Mouse (Mus musculus) myocyte (in vitro differentiated cells): Measurements from ENCODE around the gene Lgals2. TPM values are rescaled to one million over a fixed set of nuclear protein-coding genes. Genes with fewer than 3 reads are reported as not detected.
A peak's percentile ranks its signal among the peaks of the same experiment; 100 is the strongest.

Source experiments
- H3K27me3 ChIP-seq: one replicate; pipeline ENCODE4 v1.6.1; 2011; ENCODE audit not compliant: control insufficient read depth, insufficient read depth, insufficient read length
- H3K36me3 ChIP-seq: one replicate; pipeline ENCODE4 v1.6.1; 2011; ENCODE audit not compliant: control insufficient read depth, insufficient read depth
- H3K4me2 ChIP-seq: one replicate; pipeline ENCODE4 v1.6.1; 2011; ENCODE audit warnings: low read depth, control low read depth
- H3K4me3 ChIP-seq: one replicate; pipeline ENCODE4 v1.5.1; 2011; ENCODE audit warnings: mild to moderate bottlenecking, control low read depth, moderate library complexity
- H3K79me2 ChIP-seq: one replicate; pipeline ENCODE4 v1.6.1; 2011; ENCODE audit not compliant: control insufficient read depth, insufficient read depth
- H3ac ChIP-seq: one replicate; pipeline ENCODE4 v1.6.1; 2011; ENCODE audit not compliant: control insufficient read depth, insufficient read length
- CEBPB ChIP-seq: IDR thresholded peaks from 2 replicates; pipeline ENCODE4 v1.6.1; 2011; ENCODE audit warnings: mild to moderate bottlenecking, moderate library complexity; ENCODE audit not compliant: poor library complexity, insufficient read depth, severe bottlenecking
- E2F4 ChIP-seq: IDR thresholded peaks from one replicate; pipeline ENCODE4 v1.6.1; 2011; ENCODE audit warnings: mild to moderate bottlenecking, control low read depth, moderate library complexity; ENCODE audit not compliant: insufficient read depth
- MAX ChIP-seq: IDR thresholded peaks from one replicate; pipeline ENCODE4 v1.6.1; 2011; ENCODE audit warnings: low read depth, mild to moderate bottlenecking, control low read depth
- MYOD1 ChIP-seq, 3 experiments: IDR thresholded peaks; one replicate each; pipeline ENCODE4 v1.6.1; 2011; ENCODE audit warnings: control low read depth in 2 of 3, low read depth in 2 of 3, mild to moderate bottlenecking in 2 of 3, moderate library complexity in 1 of 3; ENCODE audit not compliant: insufficient read length in 2 of 3, control insufficient read depth in 1 of 3
- MYOG ChIP-seq, 3 experiments: IDR thresholded peaks; one replicate each; pipeline ENCODE4 v1.6.1; 2011; ENCODE audit warnings: control low read depth in 2 of 3, low read depth in 2 of 3, mild to moderate bottlenecking in 2 of 3; ENCODE audit not compliant: insufficient read length in 2 of 3, control insufficient read depth in 1 of 3, insufficient read depth in 1 of 3
- POLR2A ChIP-seq: IDR thresholded peaks from one replicate; pipeline ENCODE4 v1.6.1; 2011; ENCODE audit warnings: low read depth, mild to moderate bottlenecking, control low read depth, moderate library complexity; ENCODE audit not compliant: insufficient read length
- POLR2AphosphoS2 ChIP-seq: IDR thresholded peaks from one replicate; pipeline ENCODE4 v1.6.1; 2011; ENCODE audit warnings: low read depth, control low read depth; ENCODE audit not compliant: insufficient read length
- REST ChIP-seq: IDR thresholded peaks from one replicate; pipeline ENCODE4 v1.6.1; 2011; ENCODE audit warnings: mild to moderate bottlenecking, control low read depth, moderate library complexity; ENCODE audit not compliant: insufficient read depth, insufficient read length
- SRF ChIP-seq: IDR thresholded peaks from one replicate; pipeline ENCODE4 v1.6.1; 2011; ENCODE audit warnings: low read depth; ENCODE audit not compliant: control insufficient read depth, insufficient read length
- TCF12 ChIP-seq: IDR thresholded peaks from one replicate; pipeline ENCODE4 v1.6.1; 2011; ENCODE audit warnings: mild to moderate bottlenecking, control low read depth; ENCODE audit not compliant: poor library complexity, insufficient read depth, severe bottlenecking
- TCF3 ChIP-seq: IDR thresholded peaks from one replicate; pipeline ENCODE4 v1.6.1; 2011; ENCODE audit warnings: low read depth, control low read depth; ENCODE audit not compliant: insufficient read length
- USF1 ChIP-seq: IDR thresholded peaks from one replicate; pipeline ENCODE4 v1.6.1; 2011; ENCODE audit warnings: low read depth, mild to moderate bottlenecking, control low read depth, moderate library complexity
- polyA plus RNA-seq: library from polyadenylated mRNA; unstranded; fragments of >200 nt; fragmentation: generic; extraction: Trizol; gene quantifications from one replicate; pipeline ENCODE4 v1.2.1, GENCODE M21; 2012; ENCODE audit warnings: missing spikeins

The Lgals2 gene
- polyA plus RNA-seq, 1 experiment, result 2.2 TPM

DNA sequence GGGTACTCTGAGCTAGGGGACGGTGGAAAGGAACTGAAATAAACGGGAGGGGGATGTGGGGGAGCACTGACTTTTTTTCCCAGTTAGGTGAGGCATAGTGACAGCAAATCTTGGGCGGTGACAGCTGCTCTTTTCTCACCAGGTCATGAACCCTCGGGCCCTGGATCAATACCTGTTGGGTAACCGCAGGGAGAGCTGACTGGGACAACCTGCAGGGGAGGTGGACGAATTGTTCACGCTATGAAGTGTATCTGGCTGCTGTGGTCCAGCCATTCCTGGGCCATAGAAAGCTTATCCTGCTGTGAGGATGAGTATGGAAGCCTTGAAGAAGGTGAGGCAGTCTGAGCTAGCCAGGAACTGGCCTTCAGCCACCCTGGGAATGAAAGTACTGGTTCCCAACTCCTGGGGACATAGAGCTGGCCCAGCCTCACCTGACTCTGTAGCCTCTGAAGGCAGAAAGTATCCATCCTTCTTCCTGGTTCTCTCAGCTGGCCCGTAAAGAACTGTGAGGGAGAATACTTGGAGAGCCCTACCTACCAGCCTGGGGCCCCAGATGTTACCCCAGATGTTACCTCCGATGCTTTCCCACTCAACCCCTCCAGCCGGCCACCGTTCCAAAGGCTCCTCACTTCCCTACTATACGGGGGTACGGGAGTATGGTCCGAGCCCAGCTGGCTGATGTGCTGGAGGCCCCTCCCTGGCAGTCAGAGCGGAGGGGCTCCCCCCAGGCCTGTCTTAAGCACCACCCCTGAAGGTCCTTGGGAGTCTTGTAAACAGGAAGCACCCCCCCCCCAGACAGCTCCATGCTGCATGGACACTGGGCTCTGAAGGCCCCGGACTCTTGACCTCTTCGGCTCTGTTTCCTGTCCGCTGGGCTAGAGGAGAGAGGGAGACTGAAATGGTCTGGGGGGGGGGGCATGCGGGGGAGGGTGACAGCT lies 23.3 kb downstream of the Lgals2 start:
- Histone ChIP-seq H3K4me2 (peak overlapping the region; percentile 49), H3K79me2 (no peaks in the 10 kb centered on the region), H3K36me3 (no peaks in the 10 kb centered on the region), H3K27me3 (no peaks in the 10 kb centered on the region), H3K4me3 (no peak overlapping the region), H3ac (no peak overlapping the region)
- TF ChIP-seq POLR2A (no peak), TCF12 (no peak), SRF (no peak), REST (no peak), MYOG (IDR thresholded peaks at IDR 0.05; ENCODE audit: control insufficient read depth in 1 of 3, insufficient read depth in 1 of 3, insufficient read length in 2 of 3, low read depth in 2 of 3) (no peak), TCF3 (no peak), USF1 (no peak), E2F4 (no peak), CEBPB (no peak), POLR2AphosphoS2 (no peak), MAX (no peak), MYOD1 (IDR thresholded peaks at IDR 0.05; ENCODE audit: control insufficient read depth in 1 of 3, insufficient read length in 2 of 3, low read depth in 2 of 3) (no peak)

DNA sequence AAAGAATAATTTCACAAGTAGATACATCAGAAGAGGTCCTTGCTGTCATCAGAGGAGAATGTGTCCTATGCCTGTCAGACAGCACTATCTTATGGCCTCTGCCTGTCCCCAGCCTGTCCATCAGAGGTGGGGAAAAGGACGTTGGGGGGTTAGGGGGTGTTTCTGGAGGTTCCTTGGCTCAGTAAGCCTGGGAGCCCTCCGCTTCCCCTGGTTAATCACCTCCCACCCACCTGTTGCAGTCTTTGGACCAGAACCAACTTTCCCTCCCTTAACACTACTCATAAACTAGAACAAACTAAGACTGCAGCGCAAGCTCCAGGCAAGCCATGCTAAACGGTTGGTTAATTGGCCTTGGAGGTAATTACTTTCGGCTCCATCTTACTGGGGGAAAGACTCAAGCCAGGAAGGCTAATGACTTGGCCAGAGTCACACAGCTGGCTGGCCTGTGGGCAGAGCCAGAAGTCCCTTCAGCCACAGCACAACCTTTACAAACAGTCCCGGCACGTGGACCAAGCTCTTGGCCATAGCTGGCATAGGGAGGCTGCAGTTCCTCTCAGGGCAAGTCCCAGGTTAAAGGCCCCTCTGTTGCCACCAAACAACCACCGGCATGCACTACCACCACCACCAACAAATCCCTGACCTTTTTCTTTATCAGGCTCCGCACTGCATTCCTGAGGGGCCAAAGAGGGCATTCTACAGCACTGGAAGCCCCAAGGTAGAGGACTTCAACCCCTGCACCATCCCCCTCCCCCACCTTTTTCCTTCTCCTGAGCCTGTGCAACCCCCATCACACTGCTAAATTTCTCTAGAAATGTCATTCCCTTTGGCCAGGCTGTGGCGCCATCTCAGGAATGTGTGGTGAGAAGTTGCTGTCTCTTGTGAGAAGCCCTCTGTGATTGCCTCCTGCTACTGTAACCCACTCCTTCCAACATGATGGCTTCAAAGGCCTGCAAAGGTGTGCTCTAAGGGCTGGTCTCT lies 24.3 kb downstream of the Lgals2 start:
- H3K4me2 ChIP-seq, result no peak overlapping the region
- H3K4me3 ChIP-seq, result no peak overlapping the region
- TF ChIP-seq TCF12 (no peak), MYOD1 (IDR thresholded peaks at IDR 0.05; ENCODE audit: control insufficient read depth in 1 of 3, insufficient read length in 2 of 3, low read depth in 2 of 3) (peak in 1 of 3 experiments; percentile 18)

DNA sequence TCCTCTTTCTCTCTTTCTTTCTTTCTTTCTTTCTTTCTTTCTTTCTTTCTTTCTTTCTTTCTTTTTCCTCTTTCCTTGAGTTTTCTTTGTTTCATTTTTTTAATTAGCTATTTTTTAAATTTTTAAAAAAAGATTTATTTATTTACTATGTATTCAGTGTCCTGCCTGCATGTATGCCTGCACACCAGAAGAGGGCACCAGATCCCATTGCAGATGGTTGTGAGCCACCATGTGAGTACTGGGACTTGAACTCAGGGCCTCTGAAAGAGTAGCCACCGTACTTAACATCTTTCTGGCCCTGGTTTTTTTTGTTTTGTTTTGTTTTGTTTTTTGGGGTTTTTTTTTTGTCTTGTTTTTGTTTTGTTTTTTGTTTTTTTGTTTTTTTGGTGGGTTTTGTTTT lies 25.7 kb downstream of the Lgals2 start:
- Histone ChIP-seq H3K4me2 (no peak overlapping the region), H3K36me3 (no peaks in the 10 kb centered on the region), H3ac (no peak overlapping the region), H3K4me3 (no peak overlapping the region), H3K27me3 (no peaks in the 10 kb centered on the region), H3K79me2 (no peaks in the 10 kb centered on the region)
- TF ChIP-seq MAX (no peak), REST (no peak), E2F4 (no peak)

More for the DNA sequence above, 24.3 kb downstream of the Lgals2 start:
- Histone ChIP-seq H3ac (no peak overlapping the region), H3K79me2 (no peaks in the 10 kb centered on the region), H3K36me3 (no peaks in the 10 kb centered on the region), H3K27me3 (no peaks in the 10 kb centered on the region)

DNA sequence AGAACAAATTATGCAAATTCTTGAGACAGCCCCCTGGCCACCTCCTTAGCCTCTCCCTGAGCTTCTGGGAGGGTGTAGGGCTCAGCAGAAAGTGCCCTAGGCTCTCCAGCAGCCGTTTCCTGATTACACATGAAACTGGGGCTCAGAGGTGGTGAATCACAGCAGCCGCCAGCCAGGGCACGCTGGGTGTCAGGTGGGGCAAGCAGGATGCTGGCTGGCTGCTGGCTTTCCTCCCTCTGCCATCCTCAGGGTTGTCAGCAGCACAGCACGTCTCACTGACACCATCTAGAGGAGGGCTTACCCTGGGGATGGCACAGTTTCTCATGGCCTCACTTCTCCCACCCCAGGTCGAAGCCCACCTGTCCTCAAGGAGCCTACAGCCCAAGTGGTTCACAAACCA lies 27.0 kb downstream of the Lgals2 start:
- no peaks in the 10 kb centered on the region for H3K79me2 ChIP-seq
- no peak overlapping the region for H3ac ChIP-seq
- no peaks in the 10 kb centered on the region for H3K36me3 ChIP-seq
- H3K27me3 ChIP-seq, result no peaks in the 10 kb centered on the region
- H3K4me2 ChIP-seq, result no peak overlapping the region
- H3K4me3 ChIP-seq, result no peak overlapping the region
- no peak for TF ChIP-seq TCF3
- TF ChIP-seq MYOD1 (IDR thresholded peaks at IDR 0.05; ENCODE audit: control insufficient read depth in 1 of 3, insufficient read length in 2 of 3, low read depth in 2 of 3), result peak in 1 of 3 experiments; percentile 59
- TF ChIP-seq MYOG (IDR thresholded peaks at IDR 0.05; ENCODE audit: control insufficient read depth in 1 of 3, insufficient read depth in 1 of 3, insufficient read length in 2 of 3, low read depth in 2 of 3), result peak in 1 of 3 experiments; percentile 29
- no peak for TF ChIP-seq E2F4
- no peak for TF ChIP-seq POLR2A
- no peak for TF ChIP-seq REST
- no peak for TF ChIP-seq MAX
- TF ChIP-seq TCF12, result no peak
